Mouse (Mus musculus) neural tube, embryonic 14.5 days (tissue): ENCODE data around the gene Ctf1. TPM values are rescaled to one million over a fixed set of nuclear protein-coding genes. Genes with fewer than 3 reads are reported as not detected.

Source experiments
- ATAC-seq: fragments of 200-750 bp; cut with Nextera tagmentation; 2 replicates; pipeline ENCODE4 v1.8.0; 2017; ENCODE audit warnings: low read depth, mild to moderate bottlenecking, moderate TSS enrichment, moderate library complexity
- H3K27ac ChIP-seq: fragments of 300-500 bp; sonication (generic); 2 replicates; pipeline ENCODE4 v1.5.1; 2014; ENCODE audit warnings: low read depth, mild to moderate bottlenecking, control low read depth, low read length, moderate library complexity, mixed read lengths
- H3K27me3 ChIP-seq: fragments of 300-500 bp; sonication (generic); 2 replicates; pipeline ENCODE4 v1.6.1; 2014; ENCODE audit warnings: low read length; ENCODE audit not compliant: control insufficient read depth, insufficient read depth
- H3K36me3 ChIP-seq: fragments of 300-500 bp; sonication (generic); 2 replicates; pipeline ENCODE4 v1.6.1; 2014; ENCODE audit warnings: low read length, mixed read lengths; ENCODE audit not compliant: control insufficient read depth, insufficient read depth
- H3K4me1 ChIP-seq: fragments of 300-500 bp; sonication (generic); 2 replicates; pipeline ENCODE4 v1.6.1; 2014; ENCODE audit warnings: low read length; ENCODE audit not compliant: control insufficient read depth, insufficient read depth
- H3K4me2 ChIP-seq: fragments of 300-500 bp; sonication (generic); 2 replicates; pipeline ENCODE4 v1.6.1; 2014; ENCODE audit warnings: mild to moderate bottlenecking, low read depth, low read length, control low read depth
- H3K4me3 ChIP-seq: fragments of 300-500 bp; sonication (generic); 2 replicates; pipeline ENCODE4 v1.5.1; 2014; ENCODE audit warnings: low read depth, low read length, control low read depth, mixed read lengths
- H3K9ac ChIP-seq: fragments of 300-500 bp; sonication (generic); replicated peaks from 2 replicates; pipeline ENCODE4 v1.6.1; 2014; ENCODE audit warnings: low read depth, mild to moderate bottlenecking, control low read depth, low read length, mixed read lengths
- H3K9me3 ChIP-seq: fragments of 300-500 bp; sonication (generic); 2 replicates; pipeline ENCODE4 v1.6.1; 2016; ENCODE audit warnings: low read length; ENCODE audit not compliant: control insufficient read depth
- WGBS: fragments of 180-500 bp; shearing (Covaris S2); extraction: QIAGEN DNeasy Blood & Tissue Kit; methylation state at CpG from one replicate; pipeline ENCODE4 v1.1.7; 2014; 5-methylcytosine and 5-hydroxymethylcytosine counted together
- polyA plus RNA-seq: library from polyadenylated mRNA; unstranded; fragments of >200 nt; fragmentation: Nextera tagmentation; extraction: Ambion mirVana; gene quantifications from 2 replicates; pipeline ENCODE4 v1.2.1, GENCODE M21; 2014

Gene Ctf1
- polyA plus RNA-seq, 1 experiment from 2014 or later: 2.7 TPM

- H3K9ac ChIP-seq: no peak overlapping the region
- no peaks in the 10 kb centered on the region for H3K36me3 ChIP-seq
- no peaks in the 10 kb centered on the region for H3K27me3 ChIP-seq
- H3K9me3 ChIP-seq: no peaks in the 10 kb centered on the region
- H3K4me3 ChIP-seq: no peak overlapping the region
- no peaks in the 10 kb centered on the region for H3K4me1 ChIP-seq
- ATAC-seq: peak; percentile 44; the same call in 1 of the 2 replicates
- 83% methylated on average over 9 of the region's 9 CpGs for WGBS
- H3K4me2 ChIP-seq: no peak overlapping the region
- peak overlapping the region; percentile 6; the same call in 1 of the 2 replicates for H3K27ac ChIP-seq
Measured at GRCm38 (mm10) chr7:127675391-127675811, 37.1 kb upstream of the Ctf1 start.

GRCm38 (mm10) chr7:127677077-127677476 is 35.5 kb upstream of the Ctf1 start:
- ATAC-seq: no peak
- Histone ChIP-seq H3K9ac (no peak overlapping the region), H3K4me2 (no peak overlapping the region), H3K4me3 (no peak overlapping the region), H3K4me1 (no peaks in the 10 kb centered on the region), H3K27ac (no peak overlapping the region), H3K27me3 (no peaks in the 10 kb centered on the region), H3K36me3 (no peaks in the 10 kb centered on the region), H3K9me3 (no peaks in the 10 kb centered on the region)
- WGBS: 70% methylated on average over 6 of the region's 6 CpGs

- 86% methylated on average over 4 of the region's 4 CpGs for WGBS
- no peak overlapping the region for H3K9ac ChIP-seq
- no peaks in the 10 kb centered on the region for H3K9me3 ChIP-seq
- H3K4me3 ChIP-seq: no peak overlapping the region
- H3K36me3 ChIP-seq: no peaks in the 10 kb centered on the region
- no peak for ATAC-seq
- no peaks in the 10 kb centered on the region for H3K4me1 ChIP-seq
- H3K27ac ChIP-seq: no peak overlapping the region
- no peaks in the 10 kb centered on the region for H3K27me3 ChIP-seq
- no peak overlapping the region for H3K4me2 ChIP-seq
Measured at GRCm38 (mm10) chr7:127677609-127678008, 34.9 kb upstream of the Ctf1 start.

- no peaks in the 10 kb centered on the region for H3K4me1 ChIP-seq
- no peak overlapping the region for H3K4me3 ChIP-seq
- no peak overlapping the region for H3K27ac ChIP-seq
- H3K9me3 ChIP-seq: no peaks in the 10 kb centered on the region
- ATAC-seq: no peak
- 67% methylated on average over 2 of the region's 2 CpGs for WGBS
- no peaks in the 10 kb centered on the region for H3K36me3 ChIP-seq
- H3K27me3 ChIP-seq: no peaks in the 10 kb centered on the region
- H3K4me2 ChIP-seq: no peak overlapping the region
- no peak overlapping the region for H3K9ac ChIP-seq
Measured at GRCm38 (mm10) chr7:127678811-127679210, 33.7 kb upstream of the Ctf1 start.

GRCm38 (mm10) chr7:127680541-127680940 is 32.0 kb upstream of the Ctf1 start:
- H3K4me3 ChIP-seq: no peak overlapping the region
- no peaks in the 10 kb centered on the region for H3K36me3 ChIP-seq
- 92% methylated on average over 13 of the region's 13 CpGs for WGBS
- no peaks in the 10 kb centered on the region for H3K27me3 ChIP-seq
- H3K9me3 ChIP-seq: no peaks in the 10 kb centered on the region
- H3K27ac ChIP-seq: no peak overlapping the region
- H3K9ac ChIP-seq: no peak overlapping the region
- no peak overlapping the region for H3K4me2 ChIP-seq
- no peaks in the 10 kb centered on the region for H3K4me1 ChIP-seq
- ATAC-seq: no peak

- Histone ChIP-seq H3K4me3 (no peak overlapping the region), H3K9ac (no peak overlapping the region), H3K27ac (no peak overlapping the region), H3K36me3 (no peaks in the 10 kb centered on the region), H3K4me2 (no peak overlapping the region), H3K27me3 (no peaks in the 10 kb centered on the region), H3K4me1 (no peaks in the 10 kb centered on the region), H3K9me3 (no peaks in the 10 kb centered on the region)
- no peak for ATAC-seq
- 86% methylated on average over 8 of the region's 8 CpGs for WGBS
Measured at GRCm38 (mm10) chr7:127681888-127682553, 30.5 kb upstream of the Ctf1 start.

GRCm38 (mm10) chr7:127685304-127686018 is 27.1 kb upstream of the Ctf1 start:
- H3K4me3 ChIP-seq: no peak overlapping the region
- H3K27ac ChIP-seq: no peak overlapping the region
- no peak overlapping the region for H3K9ac ChIP-seq

GRCm38 (mm10) chr7:127686740-127687449 is 25.6 kb upstream of the Ctf1 start:
- H3K4me2 ChIP-seq: no peak overlapping the region
- ATAC-seq: no peak
- no peaks in the 10 kb centered on the region for H3K9me3 ChIP-seq
- no peak overlapping the region for H3K9ac ChIP-seq
- no peaks in the 10 kb centered on the region for H3K4me1 ChIP-seq
- WGBS: 81% methylated on average over 11 of the region's 11 CpGs
- H3K27me3 ChIP-seq: no peaks in the 10 kb centered on the region
- no peak overlapping the region for H3K4me3 ChIP-seq
- H3K36me3 ChIP-seq: no peaks in the 10 kb centered on the region
- no peak overlapping the region for H3K27ac ChIP-seq

More at GRCm38 (mm10) chr7:127685304-127686018, 27.1 kb upstream of the Ctf1 start:
- Histone ChIP-seq H3K4me2 (no peak overlapping the region), H3K36me3 (no peaks in the 10 kb centered on the region), H3K9me3 (no peaks in the 10 kb centered on the region), H3K27me3 (no peaks in the 10 kb centered on the region), H3K4me1 (no peaks in the 10 kb centered on the region)
- ATAC-seq: no peak
- 72% methylated on average over 14 of the region's 14 CpGs for WGBS

GRCm38 (mm10) chr7:127688935-127689334 is 23.6 kb upstream of the Ctf1 start:
- no peaks in the 10 kb centered on the region for H3K4me1 ChIP-seq
- H3K4me3 ChIP-seq: no peak overlapping the region
- H3K9me3 ChIP-seq: no peaks in the 10 kb centered on the region
- H3K36me3 ChIP-seq: no peaks in the 10 kb centered on the region
- no peaks in the 10 kb centered on the region for H3K27me3 ChIP-seq
- H3K9ac ChIP-seq: no peak overlapping the region
- no peak overlapping the region for H3K27ac ChIP-seq
- 85% methylated on average over 7 of the region's 7 CpGs for WGBS
- no peak for ATAC-seq
- H3K4me2 ChIP-seq: no peak overlapping the region
